Mouse (Mus musculus) embryonic facial prominence, embryonic 14.5 days (tissue): ENCODE results near the gene Aox1. TPM values are rescaled to one million over a fixed set of nuclear protein-coding genes. Genes with fewer than 3 reads are reported as not detected.
"Not testable (repeated sequence)": the region's sequence is repeated elsewhere in the genome, so short reads cannot be mapped to it uniquely, and the experiment has no call there.

ENCODE experiments used
- ATAC-seq: fragments of 200-750 bp; cut with Nextera tagmentation; 2 replicates; pipeline ENCODE4 v1.8.0; 2017; ENCODE audit warnings: low read depth, moderate number of reproducible peaks, moderate TSS enrichment
- DNase-seq: peaks from one replicate; pipeline ENCODE4 v3.0.0-alpha.2; 2015; ENCODE audit warnings: low spot score
- H3K27ac ChIP-seq: fragments of 300-500 bp; sonication (generic); replicated peaks from 2 replicates; pipeline ENCODE4 v1.5.1; 2014; ENCODE audit warnings: low read depth, mild to moderate bottlenecking, low read length, moderate library complexity
- H3K27me3 ChIP-seq: fragments of 300-500 bp; sonication (generic); replicated peaks from 2 replicates; pipeline ENCODE4 v1.6.1; 2014; ENCODE audit warnings: low read length; ENCODE audit not compliant: control insufficient read depth, insufficient read depth
- H3K36me3 ChIP-seq: fragments of 300-500 bp; sonication (generic); 2 replicates; pipeline ENCODE4 v1.6.1; 2014; ENCODE audit warnings: low read length, mixed read lengths; ENCODE audit not compliant: control insufficient read depth, insufficient read depth
- H3K4me1 ChIP-seq: fragments of 300-500 bp; sonication (generic); 2 replicates; pipeline ENCODE4 v1.6.1; 2014; ENCODE audit warnings: antibody characterized with exemption, low read length; ENCODE audit not compliant: control insufficient read depth, insufficient read depth
- H3K4me2 ChIP-seq: fragments of 300-500 bp; sonication (generic); 2 replicates; pipeline ENCODE4 v1.6.1; 2014; ENCODE audit warnings: low read depth, mild to moderate bottlenecking, low read length, moderate library complexity, mixed read lengths
- H3K4me3 ChIP-seq: fragments of 300-500 bp; sonication (generic); 2 replicates; pipeline ENCODE4 v1.5.1; 2014; ENCODE audit warnings: low read depth, mild to moderate bottlenecking, low read length
- H3K9ac ChIP-seq: fragments of 300-500 bp; sonication (generic); 2 replicates; pipeline ENCODE4 v1.6.1; 2014; ENCODE audit warnings: low read depth, mild to moderate bottlenecking, low read length, moderate library complexity, mixed read lengths
- H3K9me3 ChIP-seq: fragments of 300-500 bp; sonication (generic); 2 replicates; pipeline ENCODE4 v1.6.1; 2016; ENCODE audit warnings: low read length; ENCODE audit not compliant: control insufficient read depth
- WGBS: fragments of 180-500 bp; shearing (Covaris S2); extraction: QIAGEN DNeasy Blood & Tissue Kit; methylation state at CpG from one replicate; pipeline ENCODE4 v1.1.7; 2014; 5-methylcytosine and 5-hydroxymethylcytosine counted together
- polyA plus RNA-seq: library from polyadenylated mRNA; unstranded; fragments of >200 nt; fragmentation: Nextera tagmentation; extraction: Ambion mirVana; gene quantifications from 2 replicates; pipeline ENCODE4 v1.2.1, GENCODE M21; 2014

Aox1 gene
- polyA plus RNA-seq, 1 experiment from 2014 or later = 0.70 TPM

- WGBS = 84% methylated on average over 7 of the region's 7 CpGs
- H3K4me1 ChIP-seq = peaks cover 16% of the 10 kb centered on the region
- no peaks in the 10 kb centered on the region for H3K27me3 ChIP-seq
- H3K4me3 ChIP-seq = no peak overlapping the region
- ATAC-seq (no peak), DNase-seq (no peak)
- peaks cover 19% of the 10 kb centered on the region for H3K36me3 ChIP-seq
- H3K4me2 ChIP-seq = no peak overlapping the region
- H3K9ac ChIP-seq = no peak overlapping the region
- H3K27ac ChIP-seq = no peak overlapping the region
- no peaks in the 10 kb centered on the region for H3K9me3 ChIP-seq
Measured at GRCm38 (mm10) chr1:58027707-58028106, 2.0 kb upstream of the Aox1 start.

- Histone ChIP-seq H3K27me3 (no peaks in the 10 kb centered on the region), H3K36me3 (0 out of 2 replicates have a peak, but pooled peaks cover 4% of the 10 kb centered on the region), H3K4me2 (peak overlapping the region; percentile 49), H3K27ac (0 out of 2 replicates have a peak overlapping the region, but pooled peaks have one; percentile 17), H3K4me3 (peak overlapping the region; percentile 26), H3K9ac (0 out of 2 replicates have a peak overlapping the region, but pooled peaks have one; percentile 21), H3K4me1 (peaks cover 16% of the 10 kb centered on the region), H3K9me3 (no peaks in the 10 kb centered on the region)
- WGBS = 14% methylated on average over 13 of the region's 13 CpGs
- ATAC-seq (peak; percentile 67), DNase-seq (peak; percentile 71)
Measured at GRCm38 (mm10) chr1:58030156-58030871, 583 bp downstream of the Aox1 start.

GRCm38 (mm10) chr1:58031160-58031769 is 1.5 kb downstream of the Aox1 start:
- Histone ChIP-seq H3K36me3 (0 out of 2 replicates have a peak, but pooled peaks cover 1% of the 10 kb centered on the region), H3K27ac (no peak overlapping the region), H3K9me3 (no peaks in the 10 kb centered on the region), H3K4me3 (no peak overlapping the region), H3K27me3 (no peaks in the 10 kb centered on the region), H3K4me2 (no peak overlapping the region), H3K9ac (no peak overlapping the region), H3K4me1 (peaks cover 16% of the 10 kb centered on the region)
- DNase-seq (peak; percentile 64), ATAC-seq (0 out of 2 replicates have a peak, but pooled peaks have one; percentile 34)
- 63% methylated on average over 10 of the region's 10 CpGs for WGBS

DNA sequence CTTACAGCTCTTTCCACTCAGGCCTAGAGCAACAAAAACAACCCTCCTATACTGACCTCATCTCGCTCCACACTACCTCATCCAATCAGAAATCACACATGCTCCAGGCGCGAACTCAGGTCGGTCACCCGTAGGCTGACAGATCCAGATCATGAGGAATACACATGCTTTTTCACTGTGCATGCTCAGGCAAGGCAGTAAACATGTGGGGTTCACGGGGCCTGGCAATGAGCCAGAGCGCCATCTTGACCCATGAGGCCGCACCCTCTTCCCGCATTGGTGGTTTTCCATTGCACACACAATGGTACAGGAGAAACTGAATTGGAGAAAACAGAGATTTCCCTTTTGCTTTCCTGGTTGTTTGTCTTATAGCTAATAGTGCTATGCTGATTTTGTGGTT is 7.6 kb downstream of the Aox1 start:
- H3K4me3 ChIP-seq, ATAC-seq, H3K36me3 ChIP-seq, H3K27me3 ChIP-seq, H3K27ac ChIP-seq, H3K4me2 ChIP-seq, H3K9ac ChIP-seq, H3K9me3 ChIP-seq, DNase-seq, H3K4me1 ChIP-seq: not testable (repeated sequence)
- 94% methylated on average over 9 of the region's 9 CpGs for WGBS

DNA sequence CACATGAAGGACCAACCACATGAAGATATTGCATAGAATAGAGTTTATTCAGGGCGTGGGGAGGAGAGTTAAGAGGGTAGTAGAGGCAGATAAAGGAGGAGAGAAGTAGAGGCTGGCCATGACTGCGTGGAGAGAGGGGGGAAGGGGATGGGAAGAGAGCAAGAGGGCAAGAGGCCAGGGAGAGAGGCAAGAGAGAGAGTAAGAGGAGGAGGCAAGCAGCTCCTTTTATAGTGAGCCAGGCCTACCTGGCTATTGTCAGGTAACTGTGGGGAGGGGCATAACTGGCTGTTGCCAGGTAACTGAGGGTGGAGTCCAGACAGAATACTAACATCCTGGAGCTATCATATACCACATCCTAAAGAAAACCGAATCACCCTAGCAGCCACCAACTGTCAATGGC is 15.3 kb downstream of the Aox1 start:
- DNase-seq = no peak
- 58% methylated on average over 3 of the region's 3 CpGs for WGBS
- no peaks in the 10 kb centered on the region for H3K36me3 ChIP-seq
- no peaks in the 10 kb centered on the region for H3K27me3 ChIP-seq
- ATAC-seq = no peak
- H3K4me1 ChIP-seq = no peaks in the 10 kb centered on the region
- no peak overlapping the region for H3K27ac ChIP-seq
- no peaks in the 10 kb centered on the region for H3K9me3 ChIP-seq
- no peak overlapping the region for H3K4me3 ChIP-seq
- no peak overlapping the region for H3K4me2 ChIP-seq
- H3K9ac ChIP-seq = no peak overlapping the region

DNA sequence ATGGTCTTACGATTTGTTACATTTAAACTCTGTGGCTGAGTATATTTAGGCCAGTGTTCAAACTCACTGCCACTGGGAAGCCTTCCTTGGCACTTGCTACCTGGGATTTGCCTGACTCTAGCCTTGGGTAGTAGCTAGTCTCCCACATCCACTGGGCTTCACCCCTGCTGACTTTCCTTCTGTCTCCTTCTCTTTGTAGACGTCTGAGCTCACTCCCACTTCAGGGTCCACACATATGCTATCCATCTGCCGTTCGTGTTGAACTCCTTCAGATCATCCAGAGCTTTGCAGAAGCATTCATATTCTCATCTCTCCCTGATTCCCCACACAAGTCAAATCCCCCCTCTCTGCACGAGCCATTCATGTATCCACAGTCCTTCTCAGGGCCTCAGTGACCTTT is 15.8 kb downstream of the Aox1 start:
- H3K36me3 ChIP-seq = no peaks in the 10 kb centered on the region
- no peak overlapping the region for H3K4me3 ChIP-seq
- no peaks in the 10 kb centered on the region for H3K4me1 ChIP-seq
- no peak overlapping the region for H3K9ac ChIP-seq
- no peak overlapping the region for H3K27ac ChIP-seq
- WGBS = 58% methylated on average over 5 of the region's 5 CpGs
- DNase-seq (no peak), ATAC-seq (no peak)
- H3K27me3 ChIP-seq = no peaks in the 10 kb centered on the region
- H3K9me3 ChIP-seq = no peaks in the 10 kb centered on the region
- H3K4me2 ChIP-seq = no peak overlapping the region

DNA sequence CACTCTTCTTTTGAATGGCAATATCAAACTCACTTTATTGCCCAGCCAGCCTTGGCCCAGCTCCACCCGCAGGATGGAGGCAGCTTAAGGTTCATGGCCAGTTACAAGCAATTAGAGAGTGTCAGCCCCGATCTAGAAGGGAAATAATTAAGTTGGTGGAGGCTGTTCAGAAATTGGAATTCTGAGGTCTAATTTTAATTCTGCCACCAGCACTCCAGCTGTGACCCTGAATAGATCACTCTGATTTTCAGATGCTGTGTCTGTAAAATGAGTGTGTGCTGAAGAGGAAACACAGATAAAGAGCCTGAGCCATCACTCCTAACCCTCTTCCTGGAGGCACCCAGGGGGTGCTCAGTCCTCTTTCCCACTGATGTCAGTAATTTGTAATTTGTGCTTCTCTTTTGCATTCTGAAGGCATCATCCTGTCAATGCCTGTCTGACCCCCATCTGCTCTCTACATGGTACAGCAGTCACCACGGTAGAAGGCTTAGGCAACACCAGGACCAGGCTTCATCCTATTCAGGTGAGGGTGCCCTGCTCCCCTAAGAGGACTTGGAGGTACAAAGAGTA is 17.1 kb downstream of the Aox1 start:
- 65% methylated on average over 3 of the region's 3 CpGs for WGBS
- no peak overlapping the region for H3K9ac ChIP-seq
- no peak for DNase-seq

DNA sequence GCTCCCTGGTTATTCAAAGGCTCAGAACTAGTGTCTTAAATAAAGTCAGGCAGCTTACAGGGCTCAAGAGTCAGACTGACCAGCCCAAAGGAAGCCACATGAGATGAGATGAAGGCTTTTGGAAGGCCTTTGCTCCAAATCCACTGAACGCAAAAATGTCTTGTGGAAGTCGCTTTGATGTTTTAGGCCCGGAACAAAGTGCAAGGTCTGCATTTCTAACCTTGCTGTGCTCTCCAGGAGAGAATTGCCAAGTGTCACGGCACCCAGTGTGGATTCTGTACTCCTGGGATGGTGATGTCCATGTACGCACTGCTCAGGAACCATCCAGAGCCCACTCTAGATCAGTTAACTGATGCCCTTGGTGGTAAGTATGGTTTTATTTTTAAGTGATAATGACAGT is 19.4 kb downstream of the Aox1 start:
- 80% methylated on average over 5 of the region's 5 CpGs for WGBS
- Histone ChIP-seq H3K4me2 (no peak overlapping the region), H3K36me3 (no peaks in the 10 kb centered on the region), H3K27me3 (no peaks in the 10 kb centered on the region), H3K4me3 (no peak overlapping the region), H3K9ac (no peak overlapping the region), H3K4me1 (no peaks in the 10 kb centered on the region), H3K27ac (no peak overlapping the region), H3K9me3 (no peaks in the 10 kb centered on the region)
- no peak for ATAC-seq
- no peak for DNase-seq

More for the DNA sequence above, 17.1 kb downstream of the Aox1 start:
- no peak overlapping the region for H3K27ac ChIP-seq
- ATAC-seq = no peak
- H3K4me1 ChIP-seq = no peaks in the 10 kb centered on the region
- H3K4me3 ChIP-seq = no peak overlapping the region
- no peak overlapping the region for H3K4me2 ChIP-seq
- no peaks in the 10 kb centered on the region for H3K27me3 ChIP-seq
- H3K9me3 ChIP-seq = no peaks in the 10 kb centered on the region
- no peaks in the 10 kb centered on the region for H3K36me3 ChIP-seq
